Mouse (Mus musculus): Measurements from ENCODE around the gene Maml3.

GRCm38 (mm10) chr3:51697931-51698330 lies 406.9 kb downstream of the Maml3 start:
- no peak for TF ChIP-seq CTCF (IDR thresholded peaks at IDR 0.05; ENCODE audit: borderline replicate concordance, extremely low read depth, insufficient read depth, insufficient read length)
- no peak for TF ChIP-seq POLR2A (IDR thresholded peaks at IDR 0.05; ENCODE audit: borderline replicate concordance, extremely low read depth, insufficient read depth, insufficient read length, poor library complexity, severe bottlenecking)

Data from brain, embryonic 14.5 days (tissue).